Mouse (Mus musculus): ENCODE results near the gene 2310007B03Rik. TPM values are rescaled to one million over a fixed set of nuclear protein-coding genes. Genes with fewer than 3 reads are reported as not detected.

2310007B03Rik gene
- polyA plus RNA-seq, 1 experiment from 2014 or later = 23.0 TPM

DNA sequence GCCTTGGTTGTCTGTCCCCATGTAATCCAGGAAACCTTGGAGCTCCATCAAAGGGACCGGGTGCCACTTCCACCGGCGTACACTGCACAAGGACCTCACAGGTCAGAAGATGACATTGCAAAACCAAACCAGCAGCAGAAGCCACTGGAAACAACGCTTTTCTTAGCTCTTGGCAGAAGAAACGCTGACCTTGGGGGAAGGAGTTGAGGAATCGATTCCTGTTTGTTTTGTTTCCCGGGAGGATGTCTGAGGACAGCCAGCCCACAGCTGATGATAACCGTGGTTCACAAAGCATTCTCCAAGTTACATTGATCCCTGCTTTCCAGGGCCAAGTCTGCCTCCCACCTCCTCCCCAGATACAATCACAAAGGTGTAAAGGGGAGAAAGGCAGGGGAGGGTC, 36.7 kb downstream of the 2310007B03Rik start:
- Histone ChIP-seq H3K9ac (ENCODE audit: low read length) (no peak overlapping the region), H3K36me3 (ENCODE audit: control insufficient read depth, insufficient read depth, low read length) (no peaks in the 10 kb centered on the region), H3K27ac (ENCODE audit: low read length) (no peak overlapping the region), H3K4me3 (ENCODE audit: low read length) (no peak overlapping the region), H3K4me2 (ENCODE audit: low read depth, low read length) (no peak overlapping the region), H3K9me3 (ENCODE audit: control insufficient read depth, low read length) (no peaks in the 10 kb centered on the region), H3K27me3 (ENCODE audit: control insufficient read depth, insufficient read depth, low read depth, low read length) (no peaks in the 10 kb centered on the region), H3K4me1 (replicated peaks; ENCODE audit: control insufficient read depth, insufficient read depth, low read length) (no peaks in the 10 kb centered on the region; the same call in 1 of the 2 replicates)
- WGBS = 43% methylated on average over 8 of the region's 8 CpGs
- ATAC-seq (ENCODE audit: low read depth) = no peak

DNA sequence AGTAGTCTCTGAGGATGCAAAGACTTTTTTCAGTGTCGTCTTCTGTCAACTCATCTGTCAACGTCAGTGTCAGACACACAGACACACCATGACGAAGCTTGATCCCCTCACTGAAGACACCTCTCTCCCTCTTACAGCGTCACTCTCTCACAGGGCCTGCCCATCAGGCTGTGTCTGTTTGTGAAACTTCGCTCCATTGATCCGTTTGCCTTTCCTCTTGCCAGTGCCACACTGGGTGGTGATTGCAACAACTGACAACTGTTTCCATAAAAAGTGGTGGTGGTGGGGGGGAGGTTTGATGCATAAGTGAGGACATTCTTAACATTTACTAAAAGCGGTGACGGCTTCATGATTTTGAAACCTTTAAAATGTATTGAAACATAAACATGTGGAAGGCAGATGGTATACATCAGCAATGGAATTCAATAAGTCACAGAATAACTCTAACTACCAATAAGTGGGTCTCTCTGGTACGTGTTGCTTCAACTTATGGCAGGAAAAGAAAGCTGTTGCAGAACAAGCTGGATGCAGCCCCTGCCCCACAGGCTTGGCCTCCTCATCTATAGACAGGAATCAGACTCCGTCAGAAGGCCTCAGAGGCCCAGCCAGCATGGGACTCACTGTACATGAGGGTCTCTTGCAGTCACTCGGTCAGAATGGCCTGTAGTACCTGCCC, 37.4 kb downstream of the 2310007B03Rik start:
- ATAC-seq (ENCODE audit: low read depth) = peak; percentile 55
- no peaks in the 10 kb centered on the region for H3K27me3 ChIP-seq (ENCODE audit: control insufficient read depth, insufficient read depth, low read depth, low read length)
- no peak overlapping the region for H3K9ac ChIP-seq (ENCODE audit: low read length)
- WGBS = 55% methylated on average over 11 of the region's 11 CpGs
- H3K9me3 ChIP-seq (ENCODE audit: control insufficient read depth, low read length) = no peaks in the 10 kb centered on the region
- H3K4me1 ChIP-seq (replicated peaks; ENCODE audit: control insufficient read depth, insufficient read depth, low read length) = no peaks in the 10 kb centered on the region; the same call in 1 of the 2 replicates
- H3K4me2 ChIP-seq (ENCODE audit: low read depth, low read length) = no peak overlapping the region
- no peak overlapping the region for H3K4me3 ChIP-seq (ENCODE audit: low read length)
- no peak overlapping the region for H3K27ac ChIP-seq (ENCODE audit: low read length)
- no peaks in the 10 kb centered on the region for H3K36me3 ChIP-seq (ENCODE audit: control insufficient read depth, insufficient read depth, low read length)

DNA sequence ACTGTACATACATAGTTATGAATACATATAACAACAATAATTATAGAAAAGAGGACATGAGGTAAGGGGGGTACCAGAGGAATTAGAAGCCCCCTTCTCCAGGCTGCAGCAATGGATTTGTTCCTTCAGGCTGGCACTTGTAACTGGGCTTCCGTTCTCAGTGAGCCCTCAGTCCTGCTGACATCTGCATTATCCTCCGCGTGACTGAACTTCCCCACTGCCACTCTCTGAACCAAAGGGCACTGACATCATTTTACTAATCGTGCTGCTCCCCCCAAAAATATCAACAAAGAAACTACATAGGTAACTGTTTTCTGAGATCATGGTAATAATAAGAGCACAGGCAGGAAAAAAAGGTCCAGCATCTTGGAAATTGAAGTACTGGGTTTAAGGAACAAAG, 41.9 kb downstream of the 2310007B03Rik start:
- WGBS = 43% methylated on average over 4 of the region's 4 CpGs
- H3K27ac ChIP-seq (ENCODE audit: low read length) = no peak overlapping the region
- H3K9me3 ChIP-seq (ENCODE audit: control insufficient read depth, low read length) = no peaks in the 10 kb centered on the region
- H3K4me3 ChIP-seq (ENCODE audit: low read length) = no peak overlapping the region
- no peak overlapping the region for H3K4me2 ChIP-seq (ENCODE audit: low read depth, low read length)
- ATAC-seq (ENCODE audit: low read depth) = no peak
- H3K27me3 ChIP-seq (ENCODE audit: control insufficient read depth, insufficient read depth, low read depth, low read length) = no peaks in the 10 kb centered on the region
- no peaks in the 10 kb centered on the region for H3K36me3 ChIP-seq (ENCODE audit: control insufficient read depth, insufficient read depth, low read length)
- no peak overlapping the region for H3K9ac ChIP-seq (ENCODE audit: low read length)
- H3K4me1 ChIP-seq (replicated peaks; ENCODE audit: control insufficient read depth, insufficient read depth, low read length) = peaks cover 8% of the 10 kb centered on the region

DNA sequence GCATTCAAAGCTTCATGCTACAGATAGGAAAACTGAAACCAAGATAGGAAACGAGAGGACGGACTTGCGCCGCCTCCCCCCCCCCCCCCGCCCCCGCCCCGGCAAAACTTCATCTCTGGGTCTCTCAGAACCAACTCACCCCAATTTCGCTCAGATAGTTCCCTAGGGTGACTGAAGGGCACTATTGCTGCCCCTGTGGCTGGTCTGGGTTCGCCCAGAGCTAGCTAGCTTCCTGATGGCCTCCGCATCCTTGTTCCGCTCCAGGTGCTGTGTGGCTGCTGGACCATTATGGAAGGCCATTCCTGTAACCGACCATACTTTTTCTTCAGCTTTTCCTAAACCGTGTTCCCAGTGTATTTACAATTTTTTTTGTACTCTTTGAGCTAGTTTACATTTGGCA, 45.3 kb downstream of the 2310007B03Rik start:
- H3K4me1 ChIP-seq (replicated peaks; ENCODE audit: control insufficient read depth, insufficient read depth, low read length) = peaks cover 8% of the 10 kb centered on the region
- 0 out of 2 replicates have a peak, but pooled peaks have one; percentile 47 for ATAC-seq (ENCODE audit: low read depth)
- H3K4me3 ChIP-seq (ENCODE audit: low read length) = peak overlapping the region; percentile 33
- H3K27me3 ChIP-seq (ENCODE audit: control insufficient read depth, insufficient read depth, low read depth, low read length) = no peaks in the 10 kb centered on the region
- 27% methylated on average over 10 of the region's 13 CpGs for WGBS
- H3K9me3 ChIP-seq (ENCODE audit: control insufficient read depth, low read length) = no peaks in the 10 kb centered on the region
- peak overlapping the region; percentile 51 for H3K4me2 ChIP-seq (ENCODE audit: low read depth, low read length)
- peak overlapping the region; percentile 24; the same call in 1 of the 2 replicates for H3K9ac ChIP-seq (ENCODE audit: low read length)
- H3K27ac ChIP-seq (ENCODE audit: low read length) = no peak overlapping the region
- no peaks in the 10 kb centered on the region for H3K36me3 ChIP-seq (ENCODE audit: control insufficient read depth, insufficient read depth, low read length)

DNA sequence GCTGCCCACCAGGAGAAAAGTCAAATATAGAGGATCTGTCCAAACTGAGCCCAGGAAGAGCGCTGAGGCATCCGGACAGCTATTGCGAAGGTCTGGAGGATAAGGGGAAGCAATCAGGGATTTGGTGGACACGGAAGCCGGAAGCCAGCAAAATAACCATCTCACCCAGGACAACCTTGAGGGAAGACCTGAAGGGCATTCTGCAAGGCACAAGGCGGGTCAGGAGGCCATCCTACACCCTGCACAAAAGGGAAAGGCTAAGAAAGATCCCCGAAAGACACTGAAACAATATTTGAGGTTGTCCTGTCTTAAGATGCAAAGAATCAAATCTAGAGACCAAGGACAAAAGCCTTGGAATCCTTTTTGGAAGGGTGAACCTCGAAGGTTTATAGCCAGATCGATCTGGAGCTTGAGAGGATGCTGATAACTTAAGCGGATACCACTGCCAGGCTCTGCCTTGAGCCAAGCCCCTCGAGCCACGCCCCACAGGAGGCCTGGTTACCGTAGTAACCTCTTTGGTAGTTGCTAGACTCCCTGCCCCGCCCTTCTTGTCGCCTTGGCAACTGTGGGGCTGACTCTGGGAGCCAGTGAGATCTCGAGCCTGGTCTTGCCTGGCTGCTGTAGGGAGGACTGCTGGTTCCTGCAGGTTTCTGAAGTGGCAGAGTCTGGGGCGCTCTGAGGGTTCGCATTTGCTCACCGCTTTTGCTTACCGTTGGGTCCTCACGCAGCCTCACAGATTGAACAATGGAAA, 45.9 kb downstream of the 2310007B03Rik start:
- H3K4me1 ChIP-seq (replicated peaks; ENCODE audit: control insufficient read depth, insufficient read depth, low read length) = peaks cover 8% of the 10 kb centered on the region
- no peaks in the 10 kb centered on the region for H3K27me3 ChIP-seq (ENCODE audit: control insufficient read depth, insufficient read depth, low read depth, low read length)
- H3K4me2 ChIP-seq (ENCODE audit: low read depth, low read length) = peak overlapping the region; percentile 51
- no peak overlapping the region for H3K27ac ChIP-seq (ENCODE audit: low read length)
- H3K9ac ChIP-seq (ENCODE audit: low read length) = peak overlapping the region; percentile 24; the same call in 1 of the 2 replicates
- 28% methylated on average over 21 of the region's 21 CpGs for WGBS
- H3K9me3 ChIP-seq (ENCODE audit: control insufficient read depth, low read length) = no peaks in the 10 kb centered on the region
- no peaks in the 10 kb centered on the region for H3K36me3 ChIP-seq (ENCODE audit: control insufficient read depth, insufficient read depth, low read length)
- peak overlapping the region; percentile 33 for H3K4me3 ChIP-seq (ENCODE audit: low read length)
- peak; percentile 100 for ATAC-seq (ENCODE audit: low read depth)

DNA sequence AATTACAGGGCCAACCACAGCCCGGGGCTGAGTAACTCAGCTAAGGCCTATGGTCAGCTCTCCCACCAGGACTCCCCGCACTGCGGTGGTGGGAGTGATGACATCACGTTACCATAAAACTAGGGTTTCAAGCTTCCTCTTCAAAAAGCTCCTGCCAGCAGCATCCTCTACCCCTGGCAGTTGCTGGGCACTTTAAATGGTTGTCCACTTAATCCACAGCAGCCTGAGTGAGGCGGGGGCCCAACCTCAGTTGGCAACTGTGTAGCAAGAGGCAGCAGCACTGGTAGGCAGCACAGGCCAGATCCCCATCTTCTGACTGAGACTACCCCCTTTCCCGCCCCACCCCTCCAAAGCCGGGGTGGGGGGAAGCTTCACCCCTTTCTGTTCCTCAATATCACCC, 58.0 kb downstream of the 2310007B03Rik start:
- no peak overlapping the region for H3K27ac ChIP-seq (ENCODE audit: low read length)
- H3K4me3 ChIP-seq (ENCODE audit: low read length) = no peak overlapping the region
- H3K36me3 ChIP-seq (ENCODE audit: control insufficient read depth, insufficient read depth, low read length) = no peaks in the 10 kb centered on the region
- peaks cover 35% of the 10 kb centered on the region for H3K27me3 ChIP-seq (ENCODE audit: control insufficient read depth, insufficient read depth, low read depth, low read length)
- H3K9me3 ChIP-seq (ENCODE audit: control insufficient read depth, low read length) = no peaks in the 10 kb centered on the region
- 66% methylated on average over 7 of the region's 7 CpGs for WGBS
- H3K4me2 ChIP-seq (ENCODE audit: low read depth, low read length) = no peak overlapping the region
- peaks cover 12% of the 10 kb centered on the region for H3K4me1 ChIP-seq (replicated peaks; ENCODE audit: control insufficient read depth, insufficient read depth, low read length)
- H3K9ac ChIP-seq (ENCODE audit: low read length) = no peak overlapping the region
- ATAC-seq (ENCODE audit: low read depth) = no peak

DNA sequence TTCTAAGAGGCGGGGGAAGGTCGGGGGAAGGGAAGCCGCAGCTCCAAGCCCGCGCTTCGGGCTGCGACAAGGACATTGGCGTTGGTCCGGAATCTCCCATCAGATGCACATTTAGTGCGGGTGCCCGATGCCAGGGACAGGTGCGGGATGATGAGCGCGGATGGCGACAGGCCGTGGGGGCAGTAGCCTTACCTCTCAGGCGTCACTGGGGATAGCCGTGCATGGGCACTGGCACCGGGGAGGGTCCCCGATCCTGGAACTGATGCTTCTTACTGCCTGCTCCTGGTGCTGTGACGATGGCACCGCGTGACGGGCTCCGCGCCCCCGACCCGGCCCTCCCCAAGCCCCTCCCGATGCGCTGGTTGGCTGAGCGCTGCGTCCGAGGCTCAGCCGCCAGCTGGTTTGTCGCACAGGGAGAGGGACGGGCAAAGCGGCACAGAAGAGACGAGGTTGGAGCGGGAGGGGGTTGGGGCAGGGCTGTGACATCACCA, 59.1 kb downstream of the 2310007B03Rik start, which contains the start of gene Kif1a:
TSS of gene Kif1a (minus strand) at position 381 of the 491 bp plus-strand sequence.
- Histone ChIP-seq H3K9me3 (ENCODE audit: control insufficient read depth, low read length) (no peaks in the 10 kb centered on the region), H3K27ac (ENCODE audit: low read length) (no peak within 1 kb of the TSS), H3K4me2 (ENCODE audit: low read depth, low read length) (peak within 1 kb of the TSS; percentile 78), H3K36me3 (ENCODE audit: control insufficient read depth, insufficient read depth, low read length) (no peaks in the 10 kb centered on the region), H3K9ac (ENCODE audit: low read length) (peak within 1 kb of the TSS; percentile 63), H3K4me3 (ENCODE audit: low read length) (peak within 1 kb of the TSS; percentile 54), H3K27me3 (ENCODE audit: control insufficient read depth, insufficient read depth, low read depth, low read length) (peaks cover 35% of the 10 kb centered on the region), H3K4me1 (replicated peaks; ENCODE audit: control insufficient read depth, insufficient read depth, low read length) (peaks cover 12% of the 10 kb centered on the region)
- 1% methylated on average over 39 of the region's 39 CpGs for WGBS
- peak; percentile 72 for ATAC-seq (ENCODE audit: low read depth)

Data from lung, embryonic 16.5 days (tissue).